Mouse (Mus musculus) C2C12 (cell line): ENCODE measurements around the gene March10. TPM values are rescaled to one million over a fixed set of nuclear protein-coding genes. Genes with fewer than 3 reads are reported as not detected.

Source experiments
- H3K27me3 ChIP-seq: one replicate; pipeline ENCODE4 v1.6.1; 2011; ENCODE audit not compliant: control insufficient read depth, insufficient read depth, insufficient read length
- H3K36me3 ChIP-seq: one replicate; pipeline ENCODE4 v1.6.1; 2011; ENCODE audit not compliant: control insufficient read depth, insufficient read depth
- H3K4me3 ChIP-seq: one replicate; pipeline ENCODE4 v1.5.1; 2011; ENCODE audit warnings: mild to moderate bottlenecking, control low read depth; ENCODE audit not compliant: poor library complexity, insufficient read depth, severe bottlenecking
- H3K79me2 ChIP-seq: one replicate; pipeline ENCODE4 v1.6.1; 2011; ENCODE audit not compliant: control insufficient read depth, insufficient read depth
- H3K79me3 ChIP-seq: one replicate; pipeline ENCODE4 v1.6.1; 2011; ENCODE audit warnings: low read depth, control low read depth
- H3ac ChIP-seq: one replicate; pipeline ENCODE3; 2011; ENCODE audit warnings: low read depth; ENCODE audit not compliant: control insufficient read depth, insufficient read length
- CEBPB ChIP-seq: IDR thresholded peaks from one replicate; pipeline ENCODE4 v1.6.1; 2011; ENCODE audit warnings: low read depth, mild to moderate bottlenecking, control low read depth, moderate library complexity
- CTCF ChIP-seq: IDR thresholded peaks from one replicate; pipeline ENCODE4 v1.5.1; 2011; ENCODE audit not compliant: control insufficient read depth, insufficient read depth, insufficient read length
- FOSL1 ChIP-seq: IDR thresholded peaks from one replicate; pipeline ENCODE4 v1.8.0; 2011; ENCODE audit warnings: mild to moderate bottlenecking, low read length; ENCODE audit not compliant: poor library complexity, insufficient read depth, severe bottlenecking
- MAX ChIP-seq: IDR thresholded peaks from one replicate; pipeline ENCODE4 v1.6.1; 2011; ENCODE audit warnings: mild to moderate bottlenecking, control low read depth
- MYOD1 ChIP-seq: IDR thresholded peaks from one replicate; pipeline ENCODE4 v1.6.1; 2011; ENCODE audit warnings: low read depth; ENCODE audit not compliant: control insufficient read depth, insufficient read length
- MYOG ChIP-seq: IDR thresholded peaks from one replicate; pipeline ENCODE4 v1.6.1; 2011; ENCODE audit not compliant: control insufficient read depth, insufficient read length; ENCODE audit errors: extremely low read depth
- USF1 ChIP-seq: IDR thresholded peaks from one replicate; pipeline ENCODE4 v1.6.1; 2011; ENCODE audit warnings: low read depth, mild to moderate bottlenecking, control low read depth, moderate library complexity
- polyA plus RNA-seq: library from polyadenylated mRNA; unstranded; fragments of >200 nt; fragmentation: generic; extraction: Trizol; gene quantifications from one replicate; pipeline ENCODE4 v1.2.1, GENCODE M21; 2012; ENCODE audit warnings: missing spikeins

Gene March10
- polyA plus RNA-seq, 1 experiment: 0.09 TPM

- H3ac ChIP-seq: no peak overlapping the region
- no peaks in the 10 kb centered on the region for H3K79me2 ChIP-seq
- TF ChIP-seq MAX: no peak
- no peak for TF ChIP-seq MYOG
- TF ChIP-seq CTCF: no peak
- TF ChIP-seq MYOD1: no peak
- TF ChIP-seq CEBPB: no peak
Observed at GRCm38 (mm10) chr11:105365611-105366010, 90.9 kb downstream of the March10 start.

DNA sequence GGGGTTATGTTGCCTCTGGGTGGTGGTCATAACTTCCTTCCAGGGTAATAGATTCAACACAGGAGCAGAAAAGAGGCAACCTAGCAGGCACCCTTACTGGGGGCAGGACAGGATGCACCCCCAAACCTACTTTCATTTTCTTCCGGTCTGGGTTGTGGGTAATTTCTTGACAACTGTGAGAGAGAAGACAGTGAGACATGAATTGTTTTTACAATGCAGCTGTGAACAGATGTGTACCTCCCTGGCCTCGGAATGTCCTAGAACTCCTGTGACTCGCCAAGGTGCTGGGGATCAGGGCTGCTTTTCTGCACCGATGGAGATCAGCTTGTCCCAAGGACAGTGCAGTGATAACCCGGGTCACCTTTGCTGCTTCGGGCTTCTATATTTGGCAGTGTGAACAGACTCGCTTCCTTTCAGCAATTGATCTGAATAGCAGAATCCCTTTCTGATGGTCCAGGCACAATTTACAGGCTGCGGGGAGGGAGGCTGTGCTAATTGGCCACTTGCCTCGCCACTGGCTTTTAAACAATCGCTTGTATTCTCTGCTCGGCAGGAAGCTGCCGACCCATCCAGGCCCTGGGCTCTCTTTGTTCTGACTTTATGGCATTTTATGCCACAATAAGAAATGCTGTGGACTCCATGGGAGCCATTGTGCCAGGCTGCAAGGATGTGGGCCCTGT, 92.0 kb downstream of the March10 start:
- Histone ChIP-seq H3K79me2 (no peaks in the 10 kb centered on the region), H3ac (no peak overlapping the region), H3K4me3 (no peak overlapping the region), H3K27me3 (no peaks in the 10 kb centered on the region), H3K36me3 (no peaks in the 10 kb centered on the region), H3K79me3 (no peaks in the 10 kb centered on the region)
- TF ChIP-seq FOSL1 (no peak), MYOD1 (no peak), CTCF (no peak), MAX (no peak), CEBPB (no peak), MYOG (no peak), USF1 (no peak)

More at GRCm38 (mm10) chr11:105365611-105366010, 90.9 kb downstream of the March10 start:
- Histone ChIP-seq H3K27me3 (no peaks in the 10 kb centered on the region), H3K4me3 (no peak overlapping the region), H3K79me3 (no peaks in the 10 kb centered on the region), H3K36me3 (no peaks in the 10 kb centered on the region)

- H3K79me3 ChIP-seq: no peaks in the 10 kb centered on the region
- no peaks in the 10 kb centered on the region for H3K79me2 ChIP-seq
- no peak overlapping the region for H3ac ChIP-seq
- no peaks in the 10 kb centered on the region for H3K36me3 ChIP-seq
- no peak overlapping the region for H3K4me3 ChIP-seq
- TF ChIP-seq CEBPB: no peak
- TF ChIP-seq FOSL1: no peak
- TF ChIP-seq MYOG: no peak
- no peak for TF ChIP-seq MYOD1
- no peak for TF ChIP-seq CTCF
- no peak for TF ChIP-seq USF1
- TF ChIP-seq MAX: no peak
- no peaks in the 10 kb centered on the region for H3K27me3 ChIP-seq
Observed at GRCm38 (mm10) chr11:105363598-105364385, 92.7 kb downstream of the March10 start.

GRCm38 (mm10) chr11:105362946-105363597, 93.5 kb downstream of the March10 start:
- Histone ChIP-seq H3K79me3 (no peaks in the 10 kb centered on the region), H3K4me3 (no peak overlapping the region), H3K79me2 (no peaks in the 10 kb centered on the region), H3K36me3 (no peaks in the 10 kb centered on the region), H3ac (peak overlapping the region; percentile 49), H3K27me3 (no peaks in the 10 kb centered on the region)
- TF ChIP-seq CTCF (peak; percentile 90), USF1 (no peak), MYOG (no peak), CEBPB (no peak), MAX (no peak), MYOD1 (no peak), FOSL1 (no peak)

- no peaks in the 10 kb centered on the region for H3K79me2 ChIP-seq
- no peak overlapping the region for H3K4me3 ChIP-seq
- TF ChIP-seq CTCF (no peak), MYOG (no peak), MYOD1 (no peak), MAX (no peak), FOSL1 (no peak), CEBPB (no peak), USF1 (no peak)
- no peak overlapping the region for H3ac ChIP-seq
- H3K79me3 ChIP-seq: no peaks in the 10 kb centered on the region
- H3K36me3 ChIP-seq: no peaks in the 10 kb centered on the region
- H3K27me3 ChIP-seq: no peaks in the 10 kb centered on the region
Observed at GRCm38 (mm10) chr11:105362041-105362765, 94.3 kb downstream of the March10 start.
